ENCODE assay signal across 13 mouse cellular contexts in the genomic region with DNA sequence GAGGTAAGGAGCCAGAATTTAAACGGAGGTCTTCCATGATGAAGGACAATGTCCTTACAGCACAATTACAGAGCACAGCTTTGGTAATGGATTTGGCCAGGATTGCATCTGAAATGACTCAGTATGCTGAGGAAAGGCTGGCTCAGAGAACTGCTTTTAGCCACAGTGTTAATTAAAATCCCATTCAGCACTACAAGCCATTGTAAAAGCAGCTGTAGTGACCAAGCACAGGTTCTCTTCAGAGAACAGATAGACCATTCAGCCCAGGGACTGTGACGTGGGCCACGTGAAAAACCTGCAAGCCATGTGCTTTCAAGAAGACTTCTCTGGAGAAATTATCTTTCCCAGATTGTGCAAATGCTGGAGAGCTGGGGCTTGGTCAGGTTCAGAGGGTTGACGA.
"Had no signal": no experiment of that assay in that cellular context is flagged by ENCODE, and none has a peak within 500 bp of the region (broad histone marks: within the 10 kb centered on the region; RNA-seq: fewer than 3 reads in every experiment).

No protein-coding gene starts in this region.

- H3K27me3 ChIP-seq: limb, embryonic 15.5 days; liver, embryonic 12.5 days; megakaryocyte, embryonic 14.5 days; midbrain, embryonic 15.5 days; neural tube, embryonic 13.5 days had no signal

- H3K27ac ChIP-seq: limb, embryonic 15.5 days; liver, embryonic 12.5 days; macrophage; midbrain, embryonic 15.5 days; neural tube, embryonic 13.5 days; stomach, postnatal 0 days had no signal

- DNase-seq: kidney, postnatal 14 days; lung, embryonic 14.5 days; lung, postnatal 10 days; right cerebral cortex, postnatal 14 days; thymus, postnatal 4 days had no signal

- H3K4me3 ChIP-seq: limb, embryonic 15.5 days; liver, embryonic 12.5 days; megakaryocyte, embryonic 14.5 days; midbrain, embryonic 15.5 days; neural tube, embryonic 13.5 days had no signal

- H3K9ac ChIP-seq: limb, embryonic 15.5 days; liver, embryonic 12.5 days; lung, embryonic 14.5 days; midbrain, embryonic 15.5 days; neural tube, embryonic 13.5 days had no signal

- H3K36me3 ChIP-seq: limb, embryonic 15.5 days; liver, embryonic 12.5 days; midbrain, embryonic 15.5 days; neural tube, embryonic 13.5 days had no signal

- H3K9me3 ChIP-seq: limb, embryonic 15.5 days; liver, embryonic 12.5 days; midbrain, embryonic 15.5 days; neural tube, embryonic 13.5 days had no signal

- H3K4me1 ChIP-seq: limb, embryonic 15.5 days; liver, embryonic 12.5 days; megakaryocyte, embryonic 14.5 days; midbrain, embryonic 15.5 days; neural tube, embryonic 13.5 days had no signal

- H3K4me2 ChIP-seq: limb, embryonic 15.5 days; liver, embryonic 12.5 days; lung, embryonic 14.5 days; midbrain, embryonic 11.5 days; midbrain, embryonic 15.5 days; neural tube, embryonic 13.5 days had no signal

- ATAC-seq: liver, embryonic 12.5 days; midbrain, embryonic 15.5 days had no signal
